In the genomic region with DNA sequence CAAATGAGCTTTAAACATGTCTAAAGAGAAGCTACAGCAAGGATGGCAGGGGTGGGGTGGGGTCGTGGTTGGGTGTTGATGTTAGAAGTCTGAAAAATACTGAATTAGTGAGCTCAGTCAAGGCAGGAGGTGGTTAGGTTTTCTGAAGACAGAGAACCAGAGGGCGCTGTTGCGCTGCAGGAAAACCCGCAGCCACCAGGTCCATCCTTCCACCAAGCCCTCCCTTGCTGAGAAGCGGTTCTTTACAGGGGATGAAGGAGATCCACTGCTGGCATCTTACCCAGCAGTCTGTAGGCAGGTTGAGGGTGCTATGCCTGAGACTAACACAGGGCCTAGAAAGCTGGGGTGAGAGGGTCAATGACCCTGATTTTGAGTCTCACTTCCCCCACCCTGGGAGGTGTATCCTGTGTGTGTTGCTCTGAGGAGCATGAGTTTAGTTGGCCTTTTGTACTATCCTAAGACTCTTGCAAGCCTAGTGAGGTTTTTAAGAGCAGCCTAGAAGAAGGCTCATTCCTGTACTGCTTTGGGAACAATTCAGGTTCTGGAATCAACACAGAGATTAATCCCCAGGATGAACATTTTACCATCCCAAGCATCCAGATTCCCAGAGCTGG, we compare ENCODE assay signal across 9 mouse cellular contexts. TPM values are rescaled to one million over a fixed set of nuclear protein-coding genes. Genes with fewer than 3 reads are reported as not detected.
DNase-seq lines count a peak whose midpoint lies in the region; ATAC-seq and TF ChIP-seq lines count a peak whose summit lies in the region.
"Had no signal": no experiment of that assay in that cellular context is flagged by ENCODE, and none has a peak within 500 bp of the region (broad histone marks: within the 10 kb centered on the region; RNA-seq: fewer than 3 reads in every experiment).

No protein-coding gene starts in this region.

- no peaks in the 10 kb centered on the region for H3K36me3 ChIP-seq in small intestine, adult 2 months (ENCODE audit: control insufficient read depth, insufficient read depth, low read length)
- H3K36me3 ChIP-seq: lung, embryonic 15.5 days had no signal

- H3K4me1 ChIP-seq in cortical plate, adult 2 months (ENCODE audit: control insufficient read depth, insufficient read depth, low read length), result peaks cover 2% of the 10 kb centered on the region
- H3K4me1 ChIP-seq in small intestine, adult 2 months (ENCODE audit: control insufficient read depth, insufficient read depth, insufficient read length, low read length), result peaks cover 8% of the 10 kb centered on the region; the same call in 1 of the 2 replicates
- H3K4me1 ChIP-seq: lung, embryonic 15.5 days had no signal

- TF ChIP-seq CTCF in cortical plate, adult 2 months (IDR thresholded peaks at IDR 0.05; ENCODE audit: extremely low read depth, insufficient read depth, low read length), result peak; percentile 81
- TF ChIP-seq CTCF in small intestine, adult 2 months (IDR thresholded peaks at IDR 0.05; ENCODE audit: extremely low read depth, insufficient read length, insufficient replicate concordance, low read depth, low read length), result peak; percentile 81

- H3K4me3 ChIP-seq in cortical plate, adult 2 months (ENCODE audit: insufficient read depth, low read length), result no peak overlapping the region
- no peak overlapping the region for H3K4me3 ChIP-seq in small intestine, adult 2 months (ENCODE audit: low read depth, low read length)
- H3K4me3 ChIP-seq: lung, embryonic 15.5 days had no signal

- 8% methylated on average over 5 of the region's 5 CpGs for WGBS in small intestine, adult 2 months

- TF ChIP-seq POLR2A in cortical plate, adult 2 months (IDR thresholded peaks at IDR 0.05; ENCODE audit: extremely low read depth, insufficient read depth, low read length), result no peak
- no peak for TF ChIP-seq POLR2A in small intestine, adult 2 months (IDR thresholded peaks at IDR 0.05; ENCODE audit: low read depth, low read length)

- 0 out of 2 replicates have a peak overlapping the region, but pooled peaks have one; percentile 4 for H3K27ac ChIP-seq in cortical plate, adult 2 months (ENCODE audit: insufficient read depth, low read length)
- H3K27ac ChIP-seq in small intestine, adult 2 months (ENCODE audit: insufficient read depth, low read depth, low read length), result no peak overlapping the region
- H3K27ac ChIP-seq: lung, embryonic 15.5 days had no signal

- peak; percentile 59 to 83 for DNase-seq in adrenal gland, adult (ENCODE audit: inconsistent age in 2 of 2, low spot score in 1 of 2)
- DNase-seq in adrenal gland, adult 8-10 months, result no peak
- DNase-seq in WW6 (ENCODE audit: low read depth, low spot score), result peak; percentile 14
- DNase-seq in heart, adult 9 months (ENCODE audit: low spot score in 2 of 2), result peak; percentile 25 to 43
- DNase-seq in layer of hippocampus, adult 9-11 months, result peak; percentile 53

- ATAC-seq in megakaryocyte, adult 5-6 weeks (ENCODE audit: poor library complexity, severe bottlenecking), result 0 out of 2 replicates have a peak, but pooled peaks have one; percentile 54

- no peaks in the 10 kb centered on the region for H3K27me3 ChIP-seq in small intestine, adult 2 months (ENCODE audit: control insufficient read depth, insufficient read depth, low read length)
- H3K27me3 ChIP-seq: lung, embryonic 15.5 days had no signal

RNA-seq across cellular contexts. Expression of a gene that starts 22.1 kb away (rescaled TPM):
- total RNA-seq in adrenal gland, adult 8-10 months (2022), result 10 to 100 TPM in 1 of 4 experiments, 1 to 10 TPM in 3; 4.4 to 12.5 (median 6.6) TPM
- polyA plus RNA-seq in cortical plate, adult 2 months (2012; rRNA removed), result 2.6 and 2.9 TPM in 2 replicates
- total RNA-seq in megakaryocyte, adult 5-6 weeks (2015), result 1.3 and 1.5 TPM in 2 replicates
- total RNA-seq in megakaryocyte, adult 5-6 weeks (2017), result 0.44 and 0.77 TPM in 2 replicates
- polyA plus RNA-seq in small intestine, adult 2 months (2012; rRNA removed), result 3.6 and 7.6 TPM in 2 replicates

RNA-seq across cellular contexts. Expression of a gene that starts 25.6 kb away (rescaled TPM):
- total RNA-seq in adrenal gland, adult 8-10 months (2022), result 1 to 10 TPM; 6.1 to 8.6 (median 7.7) TPM
- 6.8 and 7.6 TPM in 2 replicates for polyA plus RNA-seq in cortical plate, adult 2 months (2012; rRNA removed)
- total RNA-seq in megakaryocyte, adult 5-6 weeks (2015), result 6.8 and 11.0 TPM in 2 replicates
- 8.0 and 8.5 TPM in 2 replicates for total RNA-seq in megakaryocyte, adult 5-6 weeks (2017)
- polyA plus RNA-seq in small intestine, adult 2 months (2012; rRNA removed), result 6.3 and 18.9 TPM in 2 replicates
